Mouse (Mus musculus): ENCODE measurements at regions not wholly inside any gene's neighbourhood (a gene's known extent, or its start where the extent isn't known, plus 50 kb on each side); places are given as distances from the start of the nearest gene placed in this dataset.

GRCm38 (mm10) chr2:84075944-84076343 lies 85.6 kb downstream of the Gm13691 start:
- no peak overlapping the region for H3K4me3 ChIP-seq
- no peak for DNase-seq
- no peak overlapping the region for H3K27ac ChIP-seq
- intact Hi-C loops (cut with DNase I) = no loop called here
- TF ChIP-seq CTCF (IDR thresholded peaks at IDR 0.05) = no peak

GRCm38 (mm10) chr2:84079284-84079683 lies 88.9 kb downstream of the Gm13691 start:
- DNase-seq = no peak
- TF ChIP-seq CTCF (IDR thresholded peaks at IDR 0.05) = no peak

GRCm38 (mm10) chr2:84080228-84080627 lies 89.9 kb downstream of the Gm13691 start:
- no peak for TF ChIP-seq CTCF (IDR thresholded peaks at IDR 0.05)
- DNase-seq = no peak
- Histone ChIP-seq H3K4me3 (no peak overlapping the region), H3K27ac (no peak overlapping the region)
- intact Hi-C loops (cut with DNase I) = no loop called here

More at GRCm38 (mm10) chr2:84079284-84079683, 88.9 kb downstream of the Gm13691 start:
- intact Hi-C loops (cut with DNase I) = no loop called here
- no peak overlapping the region for H3K4me3 ChIP-seq
- H3K27ac ChIP-seq = no peak overlapping the region

- TF ChIP-seq CTCF (IDR thresholded peaks at IDR 0.05) = no peak
- intact Hi-C loops (cut with DNase I) = no loop called here
- no peak for DNase-seq
- Histone ChIP-seq H3K27ac (no peak overlapping the region), H3K4me3 (no peak overlapping the region)
Measured at GRCm38 (mm10) chr2:84094751-84095150, 104.4 kb downstream of the Gm13691 start.

- no peak for TF ChIP-seq CTCF (IDR thresholded peaks at IDR 0.05)
- no peak for DNase-seq
- Histone ChIP-seq H3K27ac (no peak overlapping the region), H3K4me3 (no peak overlapping the region)
- intact Hi-C loops (cut with DNase I) = no loop called here
Measured at GRCm38 (mm10) chr2:84098746-84099145, 108.4 kb downstream of the Gm13691 start.

GRCm38 (mm10) chr2:84113562-84113961 lies 123.2 kb downstream of the Gm13691 start:
- Histone ChIP-seq H3K27ac (no peak overlapping the region), H3K4me3 (no peak overlapping the region)
- no peak for TF ChIP-seq CTCF (IDR thresholded peaks at IDR 0.05)
- no peak for DNase-seq
- intact Hi-C loops (cut with DNase I) = no loop called here

GRCm38 (mm10) chr2:84119839-84120238 lies 129.5 kb downstream of the Gm13691 start:
- no peak for TF ChIP-seq CTCF (IDR thresholded peaks at IDR 0.05)
- intact Hi-C loops (cut with DNase I) = no loop called here
- no peak for DNase-seq
- no peak overlapping the region for H3K27ac ChIP-seq
- H3K4me3 ChIP-seq = no peak overlapping the region

GRCm38 (mm10) chr2:84127586-84127985 lies 137.2 kb downstream of the Gm13691 start:
- no peak overlapping the region for H3K4me3 ChIP-seq
- intact Hi-C loops (cut with DNase I) = no loop called here
- TF ChIP-seq CTCF (IDR thresholded peaks at IDR 0.05) = no peak
- DNase-seq = no peak
- H3K27ac ChIP-seq = no peak overlapping the region

- no peak for TF ChIP-seq CTCF (IDR thresholded peaks at IDR 0.05)
- no peak overlapping the region for H3K4me3 ChIP-seq
- H3K27ac ChIP-seq = no peak overlapping the region
- intact Hi-C loops (cut with DNase I) = no loop called here
- DNase-seq = no peak
Measured at GRCm38 (mm10) chr2:84161742-84162141, 171.4 kb downstream of the Gm13691 start.

GRCm38 (mm10) chr2:84173450-84173849 lies 183.1 kb downstream of the Gm13691 start:
- no peak overlapping the region for H3K4me3 ChIP-seq
- intact Hi-C loops (cut with DNase I) = no loop called here
- no peak overlapping the region for H3K27ac ChIP-seq
- no peak for DNase-seq
- TF ChIP-seq CTCF (IDR thresholded peaks at IDR 0.05) = no peak

- Histone ChIP-seq H3K4me3 (peak overlapping the region; percentile 60), H3K27ac (peak overlapping the region; percentile 71)
- intact Hi-C loops (cut with DNase I) = loop anchor here (10.0 kb wide), 1 partner anchor 91 kb away; no protein-coding TSS in a partner anchor
- TF ChIP-seq CTCF (IDR thresholded peaks at IDR 0.05) = no peak
- peak; percentile 14 for DNase-seq
Measured at GRCm38 (mm10) chr2:84183624-84184287, 193.4 kb downstream of the Gm13691 start.

GRCm38 (mm10) chr2:84184288-84185015 lies 194.1 kb downstream of the Gm13691 start:
- H3K4me3 ChIP-seq = peak overlapping the region; percentile 60
- peak; percentile 32 for DNase-seq
- no peak for TF ChIP-seq CTCF (IDR thresholded peaks at IDR 0.05)
- peak overlapping the region; percentile 71 for H3K27ac ChIP-seq
- intact Hi-C loops (cut with DNase I) = loop anchor here (5.0 to 10.0 kb wide), 2 partner anchors 90 to 243 kb away; partner anchors contain the start of gene Calcrl

GRCm38 (mm10) chr2:84185016-84185330 lies 194.6 kb downstream of the Gm13691 start:
- TF ChIP-seq CTCF (IDR thresholded peaks at IDR 0.05) = no peak
- no peak for DNase-seq
- intact Hi-C loops (cut with DNase I) = loop anchor here (5.0 to 10.0 kb wide), 2 partner anchors 90 to 242 kb away; partner anchors contain the start of gene Calcrl
- peak overlapping the region; percentile 60 for H3K4me3 ChIP-seq
- H3K27ac ChIP-seq = peak overlapping the region; percentile 71
